Comparison of ENCODE assay signal across 9 mouse cellular contexts in genomic region chr2:166448724-166449123, GRCm38 (mm10).
DNase-seq lines count a peak whose midpoint lies in the region; ATAC-seq lines count a peak whose summit lies in the region.
"Had no signal": no experiment of that assay in that cellular context is flagged by ENCODE, and none has a peak within 500 bp of the region (broad histone marks: within the 10 kb centered on the region; RNA-seq: fewer than 3 reads in every experiment).

No protein-coding gene starts in this region.

- no peak for DNase-seq in heart, embryonic 10.5 days (ENCODE audit: low spot score)
- no peak for DNase-seq in heart, postnatal 14 days
- no peak for DNase-seq in lung, postnatal 4 days
- DNase-seq in adrenal gland, adult 8-10 months = no peak
- DNase-seq in retina, postnatal 1 day = no peak

- no peak overlapping the region; the same call in 1 of the 2 replicates for H3K9ac ChIP-seq in lung, embryonic 16.5 days (ENCODE audit: low read length)
- no peak overlapping the region for H3K9ac ChIP-seq in embryonic facial prominence, embryonic 13.5 days
- H3K9ac ChIP-seq: intestine, embryonic 15.5 days had no signal

- H3K4me3 ChIP-seq in heart, embryonic 10.5 days = no peak overlapping the region
- H3K4me3 ChIP-seq in lung, embryonic 16.5 days (ENCODE audit: low read length) = no peak overlapping the region
- no peak overlapping the region for H3K4me3 ChIP-seq in embryonic facial prominence, embryonic 13.5 days
- H3K4me3 ChIP-seq: intestine, embryonic 15.5 days had no signal

- H3K9me3 ChIP-seq in heart, embryonic 10.5 days = no peaks in the 10 kb centered on the region
- H3K9me3 ChIP-seq in lung, embryonic 16.5 days (ENCODE audit: control insufficient read depth, low read length) = no peaks in the 10 kb centered on the region
- no peaks in the 10 kb centered on the region for H3K9me3 ChIP-seq in embryonic facial prominence, embryonic 13.5 days
- H3K9me3 ChIP-seq: intestine, embryonic 15.5 days had no signal

- intact Hi-C loops in heart, postnatal 14 days (cut with DNase I) = no loop called here

- H3K27me3 ChIP-seq in heart, embryonic 10.5 days (ENCODE audit: insufficient read depth, poor library complexity, severe bottlenecking) = no peaks in the 10 kb centered on the region
- H3K27me3 ChIP-seq in lung, embryonic 16.5 days (ENCODE audit: control insufficient read depth, insufficient read depth, low read depth, low read length) = peaks cover 2% of the 10 kb centered on the region; the same call in 1 of the 2 replicates
- no peaks in the 10 kb centered on the region; the same call in 1 of the 2 replicates for H3K27me3 ChIP-seq in embryonic facial prominence, embryonic 13.5 days
- H3K27me3 ChIP-seq: intestine, embryonic 15.5 days had no signal

- peak overlapping the region; percentile 82 for H3K27ac ChIP-seq in heart, embryonic 10.5 days
- H3K27ac ChIP-seq in lung, embryonic 16.5 days (ENCODE audit: low read length) = 0 out of 2 replicates have a peak overlapping the region, but pooled peaks have one; percentile 1
- peak overlapping the region; percentile 80 for H3K27ac ChIP-seq in embryonic facial prominence, embryonic 13.5 days

- 41% methylated on average over 13 of the region's 13 CpGs for WGBS in heart, embryonic 10.5 days
- WGBS in lung, embryonic 16.5 days = 33% methylated on average over 13 of the region's 13 CpGs
- 55% methylated on average over 13 of the region's 13 CpGs for WGBS in embryonic facial prominence, embryonic 13.5 days

- peaks cover 65% of the 10 kb centered on the region for H3K4me1 ChIP-seq in heart, embryonic 10.5 days
- H3K4me1 ChIP-seq in lung, embryonic 16.5 days (replicated peaks; ENCODE audit: control insufficient read depth, insufficient read depth, low read length) = peaks cover 11% of the 10 kb centered on the region
- peaks cover 55% of the 10 kb centered on the region for H3K4me1 ChIP-seq in embryonic facial prominence, embryonic 13.5 days

- no peaks in the 10 kb centered on the region for H3K36me3 ChIP-seq in heart, embryonic 10.5 days
- H3K36me3 ChIP-seq in lung, embryonic 16.5 days (ENCODE audit: control insufficient read depth, insufficient read depth, low read length) = no peaks in the 10 kb centered on the region
- H3K36me3 ChIP-seq in embryonic facial prominence, embryonic 13.5 days = no peaks in the 10 kb centered on the region
- H3K36me3 ChIP-seq: intestine, embryonic 15.5 days had no signal

- ATAC-seq in lung, embryonic 16.5 days (ENCODE audit: low read depth) = no peak
- ATAC-seq in embryonic facial prominence, embryonic 13.5 days (ENCODE audit: insufficient number of reproducible peaks, insufficient read depth, low FRiP score, low TSS enrichment, low read depth) = no peak
- ATAC-seq in monocyte, adult 5-6 weeks (replicated peaks; ENCODE audit: insufficient number of reproducible peaks, low FRiP score, low TSS enrichment, poor library complexity, severe bottlenecking) = peak; percentile 52; the same call in 1 of the 2 replicates

- peak overlapping the region; percentile 11; the same call in 1 of the 2 replicates for H3K4me2 ChIP-seq in lung, embryonic 16.5 days (ENCODE audit: low read depth, low read length)
- H3K4me2 ChIP-seq in embryonic facial prominence, embryonic 13.5 days = no peak overlapping the region
- H3K4me2 ChIP-seq: intestine, embryonic 15.5 days had no signal

Comparison
In these comparisons a context has a peak if more than half of its experiments do, and no peak if none do; other contexts are left out.
1. H3K27ac ChIP-seq: peak in every context shown above with its lines; median percentile 82 in heart, embryonic 10.5 days; 80 in embryonic facial prominence, embryonic 13.5 days; 1 in lung, embryonic 16.5 days.